Mouse (Mus musculus) liver, adult 2 months (tissue): ENCODE results near the gene Irf2bp2.

Experiments used
- CTCF ChIP-seq: fragments of 200-500 bp; IDR thresholded peaks from 2 replicates; pipeline ENCODE4 v1.5.1; 2011; ENCODE audit warnings: low read depth, low read length, control low read depth
- POLR2A ChIP-seq: fragments of 200-500 bp; IDR thresholded peaks from 2 replicates; pipeline ENCODE4 v1.6.1; 2011; ENCODE audit warnings: low read length, control low read depth; ENCODE audit not compliant: insufficient read depth; ENCODE audit errors: extremely low read depth

GRCm38 (mm10) chr8:126570046-126570445 lies 23.7 kb downstream of the Irf2bp2 start:
- TF ChIP-seq CTCF (no peak), POLR2A (no peak)
